Comparison of ENCODE assay signal across 8 mouse cellular contexts in genomic region chr6:145075088-145075547, GRCm38 (mm10). TPM values are rescaled to one million over a fixed set of nuclear protein-coding genes. Genes with fewer than 3 reads are reported as not detected.
DNase-seq lines count a peak whose midpoint lies in the region; ATAC-seq and TF ChIP-seq lines count a peak whose summit lies in the region.

No protein-coding gene starts in this region.

- H3K27me3 ChIP-seq in C2C12 (ENCODE audit: control insufficient read depth, insufficient read depth, insufficient read length): no peaks in the 10 kb centered on the region
- H3K27me3 ChIP-seq in embryonic facial prominence, embryonic 10.5 days (replicated peaks; ENCODE audit: low read depth, poor library complexity, severe bottlenecking): no peaks in the 10 kb centered on the region
- no peaks in the 10 kb centered on the region for H3K27me3 ChIP-seq in hindbrain, embryonic 12.5 days
- peaks cover 60% of the 10 kb centered on the region for H3K27me3 ChIP-seq in liver, embryonic 12.5 days (replicated peaks)

- peak; percentile 10 for DNase-seq in gastrocnemius, postnatal 10 days
- DNase-seq in gastrocnemius, postnatal 36 days: no peak
- peak; percentile 47 for DNase-seq in embryonic facial prominence, embryonic 10.5 days (ENCODE audit: low spot score)
- DNase-seq in retina, embryonic 14.5 days (ENCODE audit: low spot score): peak; percentile 51
- no peak for DNase-seq in gastrocnemius, postnatal 14 days

- peak overlapping the region; percentile 63 for H3K9ac ChIP-seq in hindbrain, embryonic 12.5 days
- no peak overlapping the region for H3K9ac ChIP-seq in liver, embryonic 12.5 days

- H3K79me2 ChIP-seq in C2C12 (ENCODE audit: control insufficient read depth, insufficient read depth): peaks cover 56% of the 10 kb centered on the region

- H3ac ChIP-seq in C2C12 (ENCODE audit: control insufficient read depth, insufficient read length, low read depth): peak overlapping the region; percentile 80

- H3K79me3 ChIP-seq in C2C12 (ENCODE audit: low read depth): peaks cover 56% of the 10 kb centered on the region

- H3K27ac ChIP-seq in embryonic facial prominence, embryonic 10.5 days (replicated peaks): peak overlapping the region; percentile 90
- no peak overlapping the region for H3K27ac ChIP-seq in hindbrain, embryonic 12.5 days
- H3K27ac ChIP-seq in liver, embryonic 12.5 days: no peak overlapping the region

- peaks cover 7% of the 10 kb centered on the region for H3K36me3 ChIP-seq in C2C12 (ENCODE audit: control insufficient read depth, insufficient read depth)
- no peaks in the 10 kb centered on the region for H3K36me3 ChIP-seq in embryonic facial prominence, embryonic 10.5 days (replicated peaks)
- no peaks in the 10 kb centered on the region for H3K36me3 ChIP-seq in hindbrain, embryonic 12.5 days
- H3K36me3 ChIP-seq in liver, embryonic 12.5 days: no peaks in the 10 kb centered on the region

- intact Hi-C loops in gastrocnemius, postnatal 36 days (cut with DNase I): no loop called here
- intact Hi-C loops in gastrocnemius, postnatal 14 days (cut with DNase I; ENCODE audit: low total_unique reads): no loop called here

- whole genome bisulfite sequencing in embryonic facial prominence, embryonic 10.5 days: under 1% methylated on average over 20 of the region's 20 CpGs
- under 1% methylated on average over 20 of the region's 20 CpGs for WGBS in hindbrain, embryonic 12.5 days
- 2% methylated on average over 20 of the region's 20 CpGs for WGBS in liver, embryonic 12.5 days (ENCODE audit: insufficient replicate concordance)

- peak; percentile 60; the same call in 1 of the 2 replicates for ATAC-seq in hindbrain, embryonic 12.5 days (ENCODE audit: low FRiP score)
- ATAC-seq in liver, embryonic 12.5 days: no peak

- H3K9me3 ChIP-seq in embryonic facial prominence, embryonic 10.5 days: no peaks in the 10 kb centered on the region
- no peaks in the 10 kb centered on the region for H3K9me3 ChIP-seq in hindbrain, embryonic 12.5 days (replicated peaks)
- no peaks in the 10 kb centered on the region for H3K9me3 ChIP-seq in liver, embryonic 12.5 days (replicated peaks)

- H3K4me3 ChIP-seq in C2C12 (ENCODE audit: insufficient read depth, poor library complexity, severe bottlenecking): peak overlapping the region; percentile 63
- peak overlapping the region; percentile 72 for H3K4me3 ChIP-seq in embryonic facial prominence, embryonic 10.5 days
- H3K4me3 ChIP-seq in hindbrain, embryonic 12.5 days: peak overlapping the region; percentile 50
- H3K4me3 ChIP-seq in liver, embryonic 12.5 days: peak overlapping the region; percentile 33

- H3K4me2 ChIP-seq in hindbrain, embryonic 12.5 days (replicated peaks): peak overlapping the region; percentile 93
- peak overlapping the region; percentile 62 for H3K4me2 ChIP-seq in liver, embryonic 12.5 days

- no peak for TF ChIP-seq CTCF in C2C12 (IDR thresholded peaks at IDR 0.05; ENCODE audit: control insufficient read depth, insufficient read depth, insufficient read length)

- peaks cover 29% of the 10 kb centered on the region for H3K4me1 ChIP-seq in embryonic facial prominence, embryonic 10.5 days
- H3K4me1 ChIP-seq in hindbrain, embryonic 12.5 days: peaks cover 8% of the 10 kb centered on the region; the same call in 1 of the 2 replicates
- H3K4me1 ChIP-seq in liver, embryonic 12.5 days: peaks cover 8% of the 10 kb centered on the region; the same call in 1 of the 2 replicates

TF ChIP-seq in C2C12, 6 proteins besides CTCF, POLR2A, EP300 and RAD21:
- TF ChIP-seq FOSL1 (IDR thresholded peaks at IDR 0.05; ENCODE audit: insufficient read depth, low read length, poor library complexity, severe bottlenecking) (no peak), MYOG (IDR thresholded peaks at IDR 0.05; ENCODE audit: control insufficient read depth, extremely low read depth, insufficient read length) (no peak), MAX (IDR thresholded peaks at IDR 0.05) (no peak), USF1 (IDR thresholded peaks at IDR 0.05; ENCODE audit: low read depth) (no peak), CEBPB (IDR thresholded peaks at IDR 0.05; ENCODE audit: low read depth) (no peak), MYOD1 (IDR thresholded peaks at IDR 0.05; ENCODE audit: control insufficient read depth, insufficient read length, low read depth) (no peak)

RNA-seq across cellular contexts. Expression of gene Bcat1, which starts 0.9 kb away (rescaled TPM):
- 10 to 100 TPM; 12.3 to 16.6 TPM for total RNA-seq in gastrocnemius, postnatal 10 days (2021)
- total RNA-seq in gastrocnemius, postnatal 36 days (2021): 1 to 10 TPM; 1.1 to 2.9 TPM
- polyA plus RNA-seq in C2C12 (2012; fragmentation: generic; extraction: Trizol): 100 TPM
- polyA plus RNA-seq in embryonic facial prominence, embryonic 10.5 days (2016; fragmentation: Nextera tagmentation; extraction: Ambion mirVana): 126 and 141 TPM in 2 replicates
- polyA plus RNA-seq in hindbrain, embryonic 12.5 days (2016; fragmentation: Nextera tagmentation; extraction: Ambion mirVana): 90.5 and 91.5 TPM in 2 replicates
- 0.93 and 1.5 TPM in 2 replicates for polyA plus RNA-seq in liver, embryonic 12.5 days (2016; fragmentation: Nextera tagmentation; extraction: Ambion mirVana)
- total RNA-seq in gastrocnemius, postnatal 14 days (2021): 1 to 10 TPM; 6.8 to 8.8 TPM

RNA-seq across cellular contexts. Expression of gene Lrmp, which starts 40.3 kb away (rescaled TPM):
- 1 to 10 TPM; 1.2 to 4.1 TPM for total RNA-seq in gastrocnemius, postnatal 10 days (2021)
- total RNA-seq in gastrocnemius, postnatal 36 days (2021): 1 to 10 TPM in 1 of 2 experiments, under 1 TPM in 1; 0.49 to 1.5 TPM
- polyA plus RNA-seq in C2C12 (2012; fragmentation: generic; extraction: Trizol): not detected
- polyA plus RNA-seq in embryonic facial prominence, embryonic 10.5 days (2016; fragmentation: Nextera tagmentation; extraction: Ambion mirVana): 1.8 and 2.2 TPM in 2 replicates
- 0.86 and 1.4 TPM in 2 replicates for polyA plus RNA-seq in hindbrain, embryonic 12.5 days (2016; fragmentation: Nextera tagmentation; extraction: Ambion mirVana)
- 18.9 and 20.6 TPM in 2 replicates for polyA plus RNA-seq in liver, embryonic 12.5 days (2016; fragmentation: Nextera tagmentation; extraction: Ambion mirVana)
- total RNA-seq in gastrocnemius, postnatal 14 days (2021): 1 to 10 TPM; 1.0 to 1.1 TPM

Comparison
In these comparisons a context has a peak if more than half of its experiments do, and no peak if none do; other contexts are left out.
1. DNase-seq: peak in gastrocnemius, postnatal 10 days (single experiment), embryonic facial prominence, embryonic 10.5 days (single experiment) and retina, embryonic 14.5 days (single experiment); none in gastrocnemius, postnatal 36 days (0 of 2) and gastrocnemius, postnatal 14 days (single experiment).
2. RNA of gene Bcat1, which starts 0.9 kb away (polyA plus RNA-seq): 126 to 141 TPM in embryonic facial prominence, embryonic 10.5 days, 100 TPM in C2C12 (single experiment) and 90.5 to 91.5 TPM in hindbrain, embryonic 12.5 days; 0.93 to 1.5 TPM in liver, embryonic 12.5 days; every median in the first group is over 10 times any median in the second.
3. Peak in every context shown above with its lines, with median percentiles within 50 percentile points of each other: H3K4me3 ChIP-seq.